Mouse (Mus musculus) E14TG2a.4 (cell line): ENCODE measurements around the gene Nckap5.

ENCODE experiments used
- CTCF ChIP-seq: conservative IDR thresholded peaks from 2 replicates; pipeline ENCODE4 v1.5.1; 2014; ENCODE audit warnings: low read length
- NANOG ChIP-seq: IDR thresholded peaks from 2 replicates; pipeline ENCODE4 v1.6.1; 2014; ENCODE audit warnings: borderline replicate concordance, low read length, mixed read lengths

DNA sequence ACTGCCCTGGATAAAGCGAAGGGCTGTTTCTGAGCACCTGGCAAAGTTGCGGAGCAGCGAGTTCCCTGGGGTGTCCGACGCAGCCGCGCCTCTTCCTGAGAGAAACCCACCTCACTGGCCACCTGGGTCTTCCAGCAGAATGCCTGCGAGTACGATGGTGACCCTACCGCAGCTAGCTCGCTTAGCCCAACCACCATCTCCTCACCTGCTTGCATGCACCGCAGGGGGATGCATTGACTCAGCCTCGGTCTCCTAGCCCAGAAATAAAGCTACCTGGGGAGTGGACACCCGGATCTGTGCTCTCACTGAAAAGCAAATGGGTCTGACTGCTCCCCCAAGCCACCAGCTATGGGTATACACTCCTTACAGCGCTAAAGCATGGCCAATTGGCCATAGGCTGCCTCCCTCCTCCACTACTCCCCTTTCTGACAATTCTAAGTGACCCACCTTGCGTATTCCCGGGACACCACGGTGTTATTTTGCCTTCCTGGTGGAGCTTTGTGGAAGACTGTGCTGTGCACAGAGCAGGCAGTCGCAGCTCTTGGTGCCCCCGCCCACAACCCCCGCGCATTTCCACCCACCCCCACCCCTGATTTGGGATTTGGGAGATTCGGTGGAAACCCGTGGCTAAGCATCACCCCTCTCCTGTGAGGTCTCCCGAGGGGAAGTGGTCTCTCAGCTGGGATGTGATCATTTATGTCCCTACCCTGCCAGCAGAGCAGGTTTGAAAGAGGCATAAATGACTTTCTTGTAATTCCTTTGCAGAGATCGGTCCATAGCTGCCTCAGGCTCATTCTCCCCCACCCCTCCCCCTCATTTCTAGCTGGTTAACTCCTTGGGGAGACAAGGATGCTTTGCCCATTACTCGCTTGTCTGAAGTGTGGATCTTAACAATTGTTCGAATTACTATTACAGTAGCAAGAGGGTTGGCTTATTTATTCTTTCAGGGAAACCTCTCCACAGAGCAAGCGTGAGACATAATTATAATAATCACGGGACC is 917.7 kb downstream of the Nckap5 start, which contains the start of gene Lypd1:
- TF ChIP-seq CTCF (no peak), NANOG (no peak)
